24 mouse cellular contexts compared by ENCODE assay signal in genomic region chr10:83118613-83119012, GRCm38 (mm10).
DNase-seq lines count a peak whose midpoint lies in the region; ATAC-seq and TF ChIP-seq lines count a peak whose summit lies in the region.
"Had no signal": no experiment of that assay in that cellular context is flagged by ENCODE, and none has a peak within 500 bp of the region (broad histone marks: within the 10 kb centered on the region; RNA-seq: fewer than 3 reads in every experiment).

No protein-coding gene starts in this region.

- no peaks in the 10 kb centered on the region for H3K9me3 ChIP-seq in kidney, embryonic 15.5 days (replicated peaks)
- no peaks in the 10 kb centered on the region for H3K9me3 ChIP-seq in midbrain, embryonic 11.5 days (ENCODE audit: control insufficient read depth, low read length)
- H3K9me3 ChIP-seq in midbrain, embryonic 16.5 days (replicated peaks; ENCODE audit: control insufficient read depth, low read length, poor library complexity, severe bottlenecking) = no peaks in the 10 kb centered on the region
- no peaks in the 10 kb centered on the region for H3K9me3 ChIP-seq in hindbrain, embryonic 16.5 days (ENCODE audit: control insufficient read depth, low read length)
- H3K9me3 ChIP-seq: embryonic facial prominence, embryonic 12.5 days; forebrain, embryonic 15.5 days; hindbrain, embryonic 15.5 days; liver, embryonic 13.5 days; lung, embryonic 15.5 days; midbrain, embryonic 15.5 days; neural tube, embryonic 15.5 days had no signal

- no peak overlapping the region for H3K9ac ChIP-seq in kidney, embryonic 15.5 days
- no peak overlapping the region for H3K9ac ChIP-seq in midbrain, embryonic 11.5 days (ENCODE audit: low read length)
- H3K9ac ChIP-seq in midbrain, embryonic 16.5 days (ENCODE audit: low read depth, low read length) = no peak overlapping the region
- no peak overlapping the region for H3K9ac ChIP-seq in hindbrain, embryonic 16.5 days (ENCODE audit: low read depth, low read length)
- H3K9ac ChIP-seq: embryonic facial prominence, embryonic 12.5 days; forebrain, embryonic 15.5 days; hindbrain, embryonic 15.5 days; liver, embryonic 13.5 days; lung, embryonic 15.5 days; midbrain, embryonic 15.5 days; neural tube, embryonic 15.5 days had no signal

- WGBS in kidney, embryonic 15.5 days = 57% methylated on average over 3 of the region's 3 CpGs
- WGBS in kidney, adult 2 months = 61% methylated on average over 3 of the region's 3 CpGs
- WGBS in midbrain, embryonic 11.5 days = 50% methylated on average over 3 of the region's 3 CpGs
- 55% methylated on average over 3 of the region's 3 CpGs for WGBS in midbrain, embryonic 16.5 days
- 77% methylated on average over 3 of the region's 3 CpGs for WGBS in hindbrain, embryonic 16.5 days

- no peak for DNase-seq in kidney, adult 2 months
- no peak for DNase-seq in midbrain, embryonic 11.5 days (ENCODE audit: low spot score, missing footprints)
- DNase-seq in adipocyte (ENCODE audit: low spot score) = peak; percentile 41
- DNase-seq in right cerebral cortex, adult 2 months (ENCODE audit: low spot score in 2 of 2) = no peak
- DNase-seq: adrenal gland, adult 8-10 months; cerebellum, adult 11 months; cerebellum, postnatal 10 days; gastrocnemius, postnatal 25 days; heart, postnatal 14 days; kidney, adult 18-20 months; kidney, postnatal 36 days; liver, embryonic 13.5 days; right cerebral cortex, postnatal 4 days had no signal

- ATAC-seq in kidney, embryonic 15.5 days (replicated peaks; ENCODE audit: low FRiP score) = no peak; the same call in 1 of the 2 replicates
- ATAC-seq in midbrain, embryonic 11.5 days (ENCODE audit: low FRiP score) = 0 out of 2 replicates have a peak, but pooled peaks have one; percentile 30
- no peak for ATAC-seq in midbrain, embryonic 16.5 days
- ATAC-seq in hindbrain, embryonic 16.5 days = no peak
- ATAC-seq: forebrain, embryonic 15.5 days; midbrain, embryonic 15.5 days had no signal

- no peak for TF ChIP-seq POLR2A in kidney, adult 2 months (IDR thresholded peaks at IDR 0.05; ENCODE audit: low read depth, low read length)

- H3K4me1 ChIP-seq in kidney, embryonic 15.5 days = peaks cover 31% of the 10 kb centered on the region
- H3K4me1 ChIP-seq in kidney, adult 2 months (ENCODE audit: control insufficient read depth, insufficient read depth, low read length) = peaks cover 12% of the 10 kb centered on the region
- peaks cover 5% of the 10 kb centered on the region; the same call in 1 of the 2 replicates for H3K4me1 ChIP-seq in midbrain, embryonic 11.5 days (ENCODE audit: control insufficient read depth, insufficient read depth, low read length)
- H3K4me1 ChIP-seq in midbrain, embryonic 16.5 days (ENCODE audit: control insufficient read depth, insufficient read depth, low read length) = peaks cover 14% of the 10 kb centered on the region
- peaks cover 27% of the 10 kb centered on the region for H3K4me1 ChIP-seq in hindbrain, embryonic 16.5 days (ENCODE audit: control insufficient read depth, insufficient read depth, low read depth, low read length)

- H3K27ac ChIP-seq in kidney, embryonic 15.5 days = 0 out of 2 replicates have a peak overlapping the region, but pooled peaks have one; percentile 9
- no peak overlapping the region for H3K27ac ChIP-seq in kidney, adult 2 months (ENCODE audit: insufficient read depth, low read depth, low read length)
- no peak overlapping the region for H3K27ac ChIP-seq in midbrain, embryonic 11.5 days (ENCODE audit: low read depth, low read length)
- H3K27ac ChIP-seq in midbrain, embryonic 16.5 days (ENCODE audit: low read length) = no peak overlapping the region
- no peak overlapping the region for H3K27ac ChIP-seq in hindbrain, embryonic 16.5 days (ENCODE audit: low read depth, low read length)
- H3K27ac ChIP-seq: embryonic facial prominence, embryonic 12.5 days; forebrain, embryonic 15.5 days; hindbrain, embryonic 15.5 days; liver, embryonic 13.5 days; lung, embryonic 15.5 days; neural tube, embryonic 15.5 days had no signal

- no peak overlapping the region for H3K4me3 ChIP-seq in kidney, embryonic 15.5 days (replicated peaks)
- no peak overlapping the region for H3K4me3 ChIP-seq in kidney, adult 2 months (ENCODE audit: insufficient read depth, low read depth, low read length)
- no peak overlapping the region for H3K4me3 ChIP-seq in midbrain, embryonic 11.5 days (ENCODE audit: low read depth, low read length)
- no peak overlapping the region for H3K4me3 ChIP-seq in midbrain, embryonic 16.5 days (ENCODE audit: low read depth, low read length)
- no peak overlapping the region for H3K4me3 ChIP-seq in hindbrain, embryonic 16.5 days (ENCODE audit: low read length)
- H3K4me3 ChIP-seq: embryonic facial prominence, embryonic 12.5 days; erythroblast, embryonic 14.5 days; forebrain, embryonic 15.5 days; hindbrain, embryonic 15.5 days; liver, embryonic 13.5 days; lung, embryonic 15.5 days; megakaryocyte, embryonic 14.5 days; midbrain, embryonic 15.5 days; neural tube, embryonic 15.5 days had no signal

- no peaks in the 10 kb centered on the region for H3K36me3 ChIP-seq in kidney, embryonic 15.5 days
- H3K36me3 ChIP-seq in kidney, adult 2 months (ENCODE audit: control insufficient read depth, insufficient read depth, low read length) = no peaks in the 10 kb centered on the region
- H3K36me3 ChIP-seq in midbrain, embryonic 11.5 days (ENCODE audit: control insufficient read depth, insufficient read depth, low read length) = no peaks in the 10 kb centered on the region
- no peaks in the 10 kb centered on the region for H3K36me3 ChIP-seq in midbrain, embryonic 16.5 days (ENCODE audit: control insufficient read depth, insufficient read depth, low read length)
- H3K36me3 ChIP-seq in hindbrain, embryonic 16.5 days (ENCODE audit: control insufficient read depth, insufficient read depth, low read length) = no peaks in the 10 kb centered on the region
- H3K36me3 ChIP-seq: embryonic facial prominence, embryonic 12.5 days; forebrain, embryonic 15.5 days; hindbrain, embryonic 15.5 days; liver, embryonic 13.5 days; lung, embryonic 15.5 days; midbrain, embryonic 15.5 days; neural tube, embryonic 15.5 days had no signal

- no peak for TF ChIP-seq CTCF in kidney, adult 2 months (conservative IDR thresholded peaks at IDR 0.05; ENCODE audit: insufficient read depth, insufficient read length, low read depth, low read length)

- no peaks in the 10 kb centered on the region for H3K27me3 ChIP-seq in kidney, embryonic 15.5 days
- H3K27me3 ChIP-seq in kidney, adult 2 months (replicated peaks; ENCODE audit: control insufficient read depth, insufficient read depth, low read length) = no peaks in the 10 kb centered on the region
- H3K27me3 ChIP-seq in midbrain, embryonic 11.5 days (ENCODE audit: control insufficient read depth, insufficient read depth, low read length) = no peaks in the 10 kb centered on the region
- no peaks in the 10 kb centered on the region for H3K27me3 ChIP-seq in midbrain, embryonic 16.5 days (ENCODE audit: control insufficient read depth, insufficient read depth, low read depth, low read length)
- no peaks in the 10 kb centered on the region for H3K27me3 ChIP-seq in hindbrain, embryonic 16.5 days (replicated peaks; ENCODE audit: control insufficient read depth, insufficient read depth, low read length)
- H3K27me3 ChIP-seq: embryonic facial prominence, embryonic 12.5 days; forebrain, embryonic 15.5 days; hindbrain, embryonic 15.5 days; liver, embryonic 13.5 days; lung, embryonic 15.5 days; megakaryocyte, embryonic 14.5 days; midbrain, embryonic 15.5 days; neural tube, embryonic 15.5 days had no signal

- H3K4me2 ChIP-seq in kidney, embryonic 15.5 days = no peak overlapping the region
- no peak overlapping the region for H3K4me2 ChIP-seq in midbrain, embryonic 11.5 days
- no peak overlapping the region for H3K4me2 ChIP-seq in midbrain, embryonic 16.5 days (ENCODE audit: low read length)
- no peak overlapping the region for H3K4me2 ChIP-seq in hindbrain, embryonic 16.5 days (ENCODE audit: low read length)
- H3K4me2 ChIP-seq: embryonic facial prominence, embryonic 12.5 days; forebrain, embryonic 15.5 days; hindbrain, embryonic 15.5 days; liver, embryonic 13.5 days; lung, embryonic 15.5 days; midbrain, embryonic 15.5 days; neural tube, embryonic 15.5 days had no signal
